Mouse (Mus musculus): ENCODE results near the gene Vmn2r75.
"Not testable (repeated sequence)": the region's sequence is repeated elsewhere in the genome, so short reads cannot be mapped to it uniquely, and the experiment has no call there.

The Vmn2r75 gene

GRCm38 (mm10) chr7:86171678-86172077 lies at the start of gene Vmn2r75:
TSS of gene Vmn2r75 (minus strand) at chr7:86171778.
- not testable (repeated sequence) for DNase-seq (ENCODE audit: low spot score)

GRCm38 (mm10) chr7:86211345-86211744 lies 39.8 kb upstream of the Vmn2r75 start:
- DNase-seq (ENCODE audit: low spot score), result peak; percentile 2
